Comparison of ENCODE assay signal across 24 mouse cellular contexts in genomic region chr6:73142776-73143175, GRCm38 (mm10).
DNase-seq lines count a peak whose midpoint lies in the region; ATAC-seq and TF ChIP-seq lines count a peak whose summit lies in the region.
"Had no signal": no experiment of that assay in that cellular context is flagged by ENCODE, and none has a peak within 500 bp of the region (broad histone marks: within the 10 kb centered on the region; RNA-seq: fewer than 3 reads in every experiment).

No protein-coding gene starts in this region.

- no peaks in the 10 kb centered on the region for H3K9me3 ChIP-seq in intestine, postnatal 0 days (ENCODE audit: control insufficient read depth)
- no peaks in the 10 kb centered on the region for H3K9me3 ChIP-seq in intestine, embryonic 16.5 days (ENCODE audit: control insufficient read depth, low read length)
- H3K9me3 ChIP-seq in E14TG2a.4 (ENCODE audit: low read length), result peaks cover 9% of the 10 kb centered on the region; the same call in 1 of the 2 replicates
- H3K9me3 ChIP-seq: embryonic facial prominence, embryonic 15.5 days; forebrain, embryonic 10.5 days; intestine, embryonic 15.5 days had no signal

- intact Hi-C loops in gastrocnemius, postnatal 14 days (cut with DNase I; ENCODE audit: low total_unique reads), result no loop called here

- H3K9ac ChIP-seq in intestine, postnatal 0 days (ENCODE audit: low read depth, low read length), result no peak overlapping the region
- no peak overlapping the region for H3K9ac ChIP-seq in intestine, embryonic 16.5 days (ENCODE audit: low read depth, low read length)
- H3K9ac ChIP-seq: embryonic facial prominence, embryonic 15.5 days; heart, embryonic 13.5 days; intestine, embryonic 15.5 days had no signal

- no peak overlapping the region for H3K27ac ChIP-seq in intestine, postnatal 0 days (ENCODE audit: low read depth, low read length)
- H3K27ac ChIP-seq in intestine, embryonic 16.5 days (ENCODE audit: low read length), result no peak overlapping the region
- H3K27ac ChIP-seq: embryonic facial prominence, embryonic 15.5 days; forebrain, embryonic 10.5 days; gastrocnemius, adult 2 months; heart, embryonic 13.5 days; intestine, embryonic 15.5 days had no signal

- TF ChIP-seq CTCF in intestine, postnatal 0 days (IDR thresholded peaks at IDR 0.05; ENCODE audit: low read depth), result peak; percentile 18; the same call in 1 of the 2 replicates
- peak; percentile 49 for TF ChIP-seq CTCF in E14TG2a.4 (conservative IDR thresholded peaks at IDR 0.05; ENCODE audit: low read length)

- no peaks in the 10 kb centered on the region for H3K36me3 ChIP-seq in intestine, postnatal 0 days (ENCODE audit: control insufficient read depth, insufficient read depth)
- H3K36me3 ChIP-seq in intestine, embryonic 16.5 days (ENCODE audit: control insufficient read depth, insufficient read depth, low read length), result no peaks in the 10 kb centered on the region
- no peaks in the 10 kb centered on the region for H3K36me3 ChIP-seq in E14TG2a.4 (ENCODE audit: insufficient read depth, low read length)
- H3K36me3 ChIP-seq: embryonic facial prominence, embryonic 15.5 days; forebrain, embryonic 10.5 days; heart, embryonic 13.5 days; intestine, embryonic 15.5 days had no signal

- H3K4me1 ChIP-seq in intestine, postnatal 0 days (replicated peaks; ENCODE audit: control insufficient read depth, insufficient read depth, low read length), result no peaks in the 10 kb centered on the region
- no peaks in the 10 kb centered on the region for H3K4me1 ChIP-seq in intestine, embryonic 16.5 days (ENCODE audit: control insufficient read depth, insufficient read depth, low read length)
- peaks cover 25% of the 10 kb centered on the region for H3K4me1 ChIP-seq in E14TG2a.4 (replicated peaks; ENCODE audit: low read depth, low read length)
- H3K4me1 ChIP-seq: embryonic facial prominence, embryonic 15.5 days; forebrain, embryonic 10.5 days; heart, embryonic 13.5 days; intestine, embryonic 15.5 days had no signal

- H3K4me2 ChIP-seq in intestine, postnatal 0 days (replicated peaks; ENCODE audit: low read depth), result no peak overlapping the region
- H3K4me2 ChIP-seq in intestine, embryonic 16.5 days (ENCODE audit: low read depth, low read length), result no peak overlapping the region
- H3K4me2 ChIP-seq: embryonic facial prominence, embryonic 15.5 days; heart, embryonic 13.5 days; intestine, embryonic 15.5 days had no signal

- H3K4me3 ChIP-seq in intestine, postnatal 0 days (ENCODE audit: low read depth, low read length), result no peak overlapping the region
- H3K4me3 ChIP-seq in intestine, embryonic 16.5 days (ENCODE audit: low read length), result no peak overlapping the region
- H3K4me3 ChIP-seq in E14TG2a.4 (replicated peaks; ENCODE audit: low read length), result no peak overlapping the region
- H3K4me3 ChIP-seq: embryonic facial prominence, embryonic 15.5 days; erythroblast, embryonic 14.5 days; forebrain, embryonic 10.5 days; gastrocnemius, adult 2 months; heart, embryonic 13.5 days; intestine, embryonic 15.5 days had no signal

- DNase-seq in ES-CJ7 (ENCODE audit: low read depth, low spot score), result peak; percentile 53
- peak; percentile 57 for DNase-seq in ZHBTc4 (ENCODE audit: low read depth, low spot score)
- DNase-seq in left cerebral cortex, adult 9 months (ENCODE audit: low spot score in 2 of 2), result no peak
- DNase-seq in gastrocnemius, postnatal 14 days, result no peak
- DNase-seq in kidney, postnatal 25 days, result no peak
- DNase-seq: adrenal gland, adult 2 months; adrenal gland, postnatal 25 days; cerebellum, adult 2 months; cerebellum, postnatal 10 days; embryo, embryonic 11 days; gastrocnemius, adult 2 months; gastrocnemius, postnatal 36 days; heart, adult 11 months; heart, postnatal 36 days had no signal

- WGBS in intestine, postnatal 0 days, result 92% methylated on average over 4 of the region's 4 CpGs
- WGBS in intestine, embryonic 16.5 days, result 91% methylated on average over 4 of the region's 4 CpGs

- H3K27me3 ChIP-seq in intestine, postnatal 0 days (replicated peaks; ENCODE audit: control insufficient read depth, insufficient read depth, low read length), result no peaks in the 10 kb centered on the region
- no peaks in the 10 kb centered on the region for H3K27me3 ChIP-seq in intestine, embryonic 16.5 days (replicated peaks; ENCODE audit: control insufficient read depth, insufficient read depth, low read length)
- H3K27me3 ChIP-seq in E14TG2a.4 (ENCODE audit: insufficient read depth, low read length), result no peaks in the 10 kb centered on the region; the same call in 1 of the 2 replicates
- H3K27me3 ChIP-seq: embryonic facial prominence, embryonic 15.5 days; heart, embryonic 13.5 days; intestine, embryonic 15.5 days had no signal

- no peak for ATAC-seq in intestine, postnatal 0 days
- no peak for ATAC-seq in intestine, embryonic 16.5 days
- ATAC-seq: forebrain, embryonic 14.5 days; hindbrain, embryonic 16.5 days; intestine, embryonic 15.5 days had no signal

Comparison
In these comparisons a context has a peak if more than half of its experiments do, and no peak if none do; other contexts are left out.
1. DNase-seq: peak in ES-CJ7 (single experiment) and ZHBTc4 (single experiment); none in left cerebral cortex, adult 9 months (0 of 2), gastrocnemius, postnatal 14 days (single experiment) and kidney, postnatal 25 days (0 of 2).